Mouse (Mus musculus) bone marrow, adult 2 months (tissue): ENCODE data around the gene Eif2b2.

ENCODE experiments used
- CTCF ChIP-seq: fragments of 200-500 bp; IDR thresholded peaks from 2 replicates; pipeline ENCODE4 v1.5.1; 2011; ENCODE audit warnings: low read length, control low read depth; ENCODE audit not compliant: control insufficient read depth, insufficient read depth
- POLR2A ChIP-seq: fragments of 200-500 bp; IDR thresholded peaks from 2 replicates; pipeline ENCODE4 v1.6.1; 2011; ENCODE audit warnings: low read depth, mild to moderate bottlenecking, control low read depth, low read length, borderline replicate concordance; ENCODE audit not compliant: control insufficient read depth

DNA sequence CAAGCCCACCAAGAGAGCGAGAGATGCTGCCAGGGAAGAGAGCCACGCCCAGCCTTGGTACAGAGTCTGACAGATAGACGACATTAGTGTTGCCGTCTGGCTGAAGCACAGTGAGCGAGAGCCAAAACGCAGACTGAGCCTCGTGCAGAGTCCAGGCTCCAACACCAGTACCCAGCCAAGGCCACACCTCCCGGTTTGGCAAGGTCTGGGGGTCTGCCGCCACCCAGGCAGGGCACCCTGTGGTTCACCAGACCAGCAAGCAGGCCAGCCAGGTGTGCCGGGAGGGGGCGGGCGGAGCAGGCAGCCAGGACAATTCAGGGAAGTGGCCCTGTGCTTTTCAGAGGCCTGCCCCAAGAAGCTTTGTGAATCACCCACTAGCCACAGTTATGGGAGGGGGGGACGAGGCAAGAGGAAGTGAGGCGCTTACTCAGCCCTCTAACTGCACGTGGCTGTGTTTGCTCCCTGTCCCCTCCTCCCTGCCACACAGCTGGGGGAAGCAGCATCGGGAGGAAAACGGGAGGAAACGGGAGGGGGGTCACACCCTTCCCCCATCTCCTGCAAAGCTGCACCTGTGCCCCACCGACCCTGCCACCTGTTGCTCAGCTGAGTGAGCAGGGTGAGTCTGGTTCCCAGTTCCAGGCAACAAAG is 26.7 kb upstream of the Eif2b2 start:
- TF ChIP-seq POLR2A (no peak), CTCF (no peak)
